Mouse (Mus musculus) forebrain, embryonic 12.5 days (tissue): ENCODE measurements at regions not wholly inside any gene's neighbourhood (a gene's known extent, or its start where the extent isn't known, plus 50 kb on each side); places are given as distances from the start of the nearest gene placed in this dataset.

Source experiments
- ATAC-seq: fragments of 200-750 bp; cut with Nextera tagmentation; 2 replicates; pipeline ENCODE4 v1.8.0; 2017; ENCODE audit warnings: moderate TSS enrichment; ENCODE audit not compliant: low FRiP score
- H3K27ac ChIP-seq: fragments of 300-500 bp; sonication (generic); 2 replicates; pipeline ENCODE4 v1.5.1; 2016; ENCODE audit warnings: mild to moderate bottlenecking
- H3K27me3 ChIP-seq: fragments of 300-500 bp; sonication (generic); 2 replicates; pipeline ENCODE4 v1.6.1; 2016; ENCODE audit warnings: mild to moderate bottlenecking
- H3K36me3 ChIP-seq: fragments of 300-500 bp; sonication (generic); replicated peaks from 2 replicates; pipeline ENCODE4 v1.6.1; 2016; ENCODE audit warnings: mild to moderate bottlenecking
- H3K4me1 ChIP-seq: fragments of 300-500 bp; sonication (generic); 2 replicates; pipeline ENCODE4 v1.6.1; 2016
- H3K4me2 ChIP-seq: fragments of 300-500 bp; sonication (generic); 2 replicates; pipeline ENCODE4 v1.6.1; 2016; ENCODE audit warnings: mild to moderate bottlenecking, moderate library complexity
- H3K4me3 ChIP-seq: fragments of 300-500 bp; sonication (generic); replicated peaks from 2 replicates; pipeline ENCODE4 v1.5.1; 2016; ENCODE audit warnings: mild to moderate bottlenecking
- H3K9ac ChIP-seq: fragments of 300-500 bp; sonication (generic); 2 replicates; pipeline ENCODE4 v1.6.1; 2016; ENCODE audit warnings: mild to moderate bottlenecking
- H3K9me3 ChIP-seq: fragments of 300-500 bp; sonication (generic); 2 replicates; pipeline ENCODE4 v1.6.1; 2016
- WGBS: fragments of 180-500 bp; shearing (Covaris S2); methylation state at CpG from one replicate; pipeline ENCODE4 v1.1.7; 2016; 5-methylcytosine and 5-hydroxymethylcytosine counted together

- Histone ChIP-seq H3K4me1 (0 out of 2 replicates have a peak, but pooled peaks cover 2% of the 10 kb centered on the region), H3K36me3 (no peaks in the 10 kb centered on the region), H3K27me3 (no peaks in the 10 kb centered on the region), H3K4me3 (no peak overlapping the region), H3K9me3 (no peaks in the 10 kb centered on the region), H3K9ac (no peak overlapping the region), H3K27ac (no peak overlapping the region), H3K4me2 (no peak overlapping the region)
- ATAC-seq: no peak
- 66% methylated on average over 5 of the region's 5 CpGs for WGBS
These were observed 85.9 kb upstream of the Got2 start for GRCm38 (mm10) chr8:95974231-95974630.

GRCm38 (mm10) chr8:95973571-95973970 lies 85.2 kb upstream of the Got2 start:
- Histone ChIP-seq H3K9me3 (no peaks in the 10 kb centered on the region), H3K27me3 (no peaks in the 10 kb centered on the region), H3K36me3 (no peaks in the 10 kb centered on the region), H3K27ac (no peak overlapping the region), H3K4me1 (0 out of 2 replicates have a peak, but pooled peaks cover 2% of the 10 kb centered on the region), H3K4me2 (no peak overlapping the region), H3K9ac (no peak overlapping the region), H3K4me3 (no peak overlapping the region)
- 42% methylated on average over 4 of the region's 4 CpGs for WGBS
- ATAC-seq: no peak

DNA sequence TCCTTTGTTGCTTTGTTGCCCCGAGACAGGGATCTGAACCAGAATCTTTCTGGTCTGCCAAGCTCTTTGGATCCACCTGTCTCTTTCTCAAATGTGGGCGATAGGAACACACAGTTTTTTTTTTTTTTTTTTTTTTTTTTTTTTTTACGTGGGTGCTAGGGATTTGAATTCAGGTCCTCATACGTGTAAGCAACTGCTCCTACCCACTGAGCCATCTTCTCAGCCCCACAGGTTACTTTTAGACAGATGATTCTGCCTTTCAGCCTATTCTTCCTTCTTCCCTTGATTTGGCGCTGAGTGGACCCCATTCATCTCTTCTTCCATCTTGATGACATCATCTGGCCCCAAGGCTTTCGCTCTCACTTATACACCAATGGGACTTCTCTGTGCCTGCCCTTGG lies 80.5 kb upstream of the Got2 start:
- WGBS: 92% methylated on average over 6 of the region's 6 CpGs

DNA sequence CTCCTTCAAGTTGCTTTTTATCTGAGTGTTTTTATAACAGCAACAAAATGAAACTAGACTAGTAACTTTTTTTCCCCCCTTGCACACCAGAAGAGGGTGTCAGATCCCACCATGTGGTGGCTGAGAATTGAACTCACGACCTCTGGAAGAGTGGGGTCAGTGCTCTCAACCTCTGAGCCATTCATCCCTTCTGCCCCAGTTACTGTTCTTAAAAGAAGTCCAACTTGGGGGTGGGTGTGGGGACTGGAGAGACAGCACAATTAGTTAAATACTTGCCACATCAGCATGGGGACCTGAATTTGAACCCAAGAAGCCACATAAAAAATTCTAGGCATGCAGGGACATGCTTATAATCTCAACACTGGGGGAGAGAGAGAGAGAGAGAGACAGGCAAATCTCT lies 78.1 kb upstream of the Got2 start:
- Histone ChIP-seq H3K9ac (no peak overlapping the region), H3K9me3 (no peaks in the 10 kb centered on the region), H3K4me1 (no peaks in the 10 kb centered on the region), H3K27ac (no peak overlapping the region), H3K36me3 (no peaks in the 10 kb centered on the region), H3K4me3 (no peak overlapping the region), H3K4me2 (no peak overlapping the region), H3K27me3 (no peaks in the 10 kb centered on the region)
- no peak for ATAC-seq
- 31% methylated on average over 1 of the region's 1 CpGs for WGBS

More for the DNA sequence above, 80.5 kb upstream of the Got2 start:
- Histone ChIP-seq H3K4me1 (0 out of 2 replicates have a peak, but pooled peaks cover 2% of the 10 kb centered on the region), H3K4me2 (no peak overlapping the region), H3K9ac (no peak overlapping the region), H3K36me3 (no peaks in the 10 kb centered on the region), H3K27me3 (no peaks in the 10 kb centered on the region), H3K27ac (no peak overlapping the region), H3K4me3 (no peak overlapping the region), H3K9me3 (no peaks in the 10 kb centered on the region)
- no peak for ATAC-seq

- peak; percentile 75 for ATAC-seq
- WGBS: 11% methylated on average over 10 of the region's 10 CpGs
- Histone ChIP-seq H3K9me3 (no peaks in the 10 kb centered on the region), H3K4me1 (peaks cover 2% of the 10 kb centered on the region), H3K9ac (no peak overlapping the region), H3K27me3 (peaks cover 3% of the 10 kb centered on the region; the same call in 1 of the 2 replicates), H3K36me3 (no peaks in the 10 kb centered on the region), H3K27ac (no peak overlapping the region), H3K4me2 (peak overlapping the region; percentile 51), H3K4me3 (0 out of 2 replicates have a peak overlapping the region, but pooled peaks have one; percentile 17)
These were observed 63.9 kb upstream of the Got2 start for GRCm38 (mm10) chr8:95952257-95952656.

- ATAC-seq: peak; percentile 81
- H3K4me1 ChIP-seq: peaks cover 2% of the 10 kb centered on the region
- no peak overlapping the region for H3K27ac ChIP-seq
- H3K4me2 ChIP-seq: peak overlapping the region; percentile 51
- no peak overlapping the region for H3K9ac ChIP-seq
- H3K9me3 ChIP-seq: no peaks in the 10 kb centered on the region
- H3K36me3 ChIP-seq: no peaks in the 10 kb centered on the region
- peak overlapping the region; percentile 30 for H3K4me3 ChIP-seq
- under 1% methylated on average over 17 of the region's 17 CpGs for WGBS
- peaks cover 3% of the 10 kb centered on the region; the same call in 1 of the 2 replicates for H3K27me3 ChIP-seq
These were observed 63.4 kb upstream of the Got2 start for GRCm38 (mm10) chr8:95951794-95952193.
